Mouse (Mus musculus): ENCODE measurements around the gene Olfr1535.
A peak's percentile ranks its signal among the peaks of the same experiment; 100 is the strongest.

Gene Olfr1535

GRCm38 (mm10) chr13:21559793-21560192 is at the start of gene Olfr1535:
Gene Olfr1535, minus strand, starts transcription at chr13:21559893.
- no peak for DNase-seq

- DNase-seq = no peak
These were observed 31.9 kb upstream of the Olfr1535 start for GRCm38 (mm10) chr13:21591618-21592017.

GRCm38 (mm10) chr13:21581659-21582058 is 22.0 kb upstream of the Olfr1535 start, which contains the start of gene Olfr1364:
Gene Olfr1364, minus strand, starts transcription at chr13:21581759.
- DNase-seq = no peak

- peak in 1 of 2 experiments; percentile 3 for DNase-seq
These were observed 9.1 kb downstream of the Olfr1535 start for GRCm38 (mm10) chr13:21550416-21551110.

- DNase-seq = no peak
These were observed 10.2 kb downstream of the Olfr1535 start for GRCm38 (mm10) chr13:21549487-21549886.

GRCm38 (mm10) chr13:21542708-21543107 is 17.0 kb downstream of the Olfr1535 start, which contains the start of gene Olfr1366:
Gene Olfr1366, minus strand, starts transcription at chr13:21542808.
- no peak for DNase-seq

- DNase-seq = peak; percentile 89 to 93
These were observed 28.9 kb downstream of the Olfr1535 start, which contains the start of gene Zkscan8 for GRCm38 (mm10) chr13:21530781-21531201. Gene Zkscan8, minus strand, starts transcription at chr13:21531120.

- no peak for DNase-seq
These were observed 29.6 kb downstream of the Olfr1535 start for GRCm38 (mm10) chr13:21530136-21530535.

- DNase-seq = peak; percentile 83 to 93
These were observed 53.5 kb downstream of the Olfr1535 start for GRCm38 (mm10) chr13:21506221-21506649.

Data from kidney, postnatal 25 days (tissue).